Mouse (Mus musculus) heart, embryonic 12.5 days (tissue): ENCODE measurements around the gene Cygb. TPM values are rescaled to one million over a fixed set of nuclear protein-coding genes. Genes with fewer than 3 reads are reported as not detected.
A peak's percentile ranks its signal among the peaks of the same experiment; 100 is the strongest.
"Not testable (repeated sequence)": the region's sequence is repeated elsewhere in the genome, so short reads cannot be mapped to it uniquely, and the experiment has no call there.

ENCODE experiments used
- ATAC-seq: fragments of 200-750 bp; cut with Nextera tagmentation; 2 replicates; pipeline ENCODE4 v1.8.0; 2017; ENCODE audit warnings: moderate TSS enrichment, moderate library complexity; ENCODE audit not compliant: insufficient number of reproducible peaks, low FRiP score
- H3K27ac ChIP-seq: fragments of 300-500 bp; sonication (generic); 2 replicates; pipeline ENCODE4 v1.5.1; 2016; ENCODE audit warnings: mild to moderate bottlenecking, moderate library complexity; ENCODE audit not compliant: poor library complexity, severe bottlenecking
- H3K27me3 ChIP-seq: fragments of 300-500 bp; sonication (generic); replicated peaks from 2 replicates; pipeline ENCODE4 v1.6.1; 2016; ENCODE audit warnings: mild to moderate bottlenecking, moderate library complexity
- H3K36me3 ChIP-seq: fragments of 300-500 bp; sonication (generic); 2 replicates; pipeline ENCODE4 v1.6.1; 2016; ENCODE audit warnings: mild to moderate bottlenecking, moderate library complexity
- H3K4me1 ChIP-seq: fragments of 300-500 bp; sonication (generic); replicated peaks from 2 replicates; pipeline ENCODE4 v1.6.1; 2016; ENCODE audit warnings: mild to moderate bottlenecking
- H3K4me2 ChIP-seq: fragments of 300-500 bp; sonication (generic); 2 replicates; pipeline ENCODE4 v1.6.1; 2016; ENCODE audit warnings: mild to moderate bottlenecking, moderate library complexity
- H3K4me3 ChIP-seq: fragments of 300-500 bp; sonication (generic); 2 replicates; pipeline ENCODE4 v1.5.1; 2016; ENCODE audit warnings: mild to moderate bottlenecking
- H3K9ac ChIP-seq: fragments of 300-500 bp; sonication (generic); 2 replicates; pipeline ENCODE4 v1.6.1; 2016; ENCODE audit warnings: mild to moderate bottlenecking, moderate library complexity
- H3K9me3 ChIP-seq: fragments of 300-500 bp; sonication (generic); replicated peaks from 2 replicates; pipeline ENCODE4 v1.6.1; 2016; ENCODE audit warnings: mild to moderate bottlenecking, moderate library complexity
- whole genome bisulfite sequencing: fragments of 180-500 bp; shearing (Covaris S2); methylation state at CpG from one replicate; pipeline ENCODE4 v1.1.7; 2016; 5-methylcytosine and 5-hydroxymethylcytosine counted together
- polyA plus RNA-seq: library from polyadenylated mRNA; unstranded; fragments of >200 nt; fragmentation: Nextera tagmentation; extraction: Ambion mirVana; gene quantifications from 2 replicates; pipeline ENCODE4 v1.2.1, GENCODE M21; 2016

Cygb gene
- polyA plus RNA-seq, 1 experiment from 2014 or later = 1.4 TPM

DNA sequence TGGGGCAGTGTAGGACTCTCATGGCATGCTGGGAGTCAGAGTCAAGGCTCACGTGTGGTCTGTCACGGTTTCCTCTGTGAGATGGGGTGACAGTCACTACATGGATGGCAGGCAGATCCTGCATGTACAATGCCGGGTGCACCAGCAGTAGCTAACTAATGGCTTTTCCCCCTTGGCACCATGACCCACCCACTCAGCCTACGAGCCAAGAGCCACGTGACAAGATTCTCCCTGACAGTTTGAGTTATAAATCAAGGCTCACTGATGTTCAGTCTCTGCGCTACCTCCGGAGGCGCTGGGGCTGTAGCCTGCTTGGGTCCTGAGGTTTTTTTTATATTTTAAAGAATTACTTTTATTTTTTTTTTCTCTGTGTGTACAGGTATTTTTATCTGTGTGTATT lies 34.6 kb downstream of the Cygb start:
- Histone ChIP-seq H3K4me2 (peak overlapping the region; percentile 46; the same call in 1 of the 2 replicates), H3K27ac (no peak overlapping the region)
- 83% methylated on average over 8 of the region's 8 CpGs for WGBS

DNA sequence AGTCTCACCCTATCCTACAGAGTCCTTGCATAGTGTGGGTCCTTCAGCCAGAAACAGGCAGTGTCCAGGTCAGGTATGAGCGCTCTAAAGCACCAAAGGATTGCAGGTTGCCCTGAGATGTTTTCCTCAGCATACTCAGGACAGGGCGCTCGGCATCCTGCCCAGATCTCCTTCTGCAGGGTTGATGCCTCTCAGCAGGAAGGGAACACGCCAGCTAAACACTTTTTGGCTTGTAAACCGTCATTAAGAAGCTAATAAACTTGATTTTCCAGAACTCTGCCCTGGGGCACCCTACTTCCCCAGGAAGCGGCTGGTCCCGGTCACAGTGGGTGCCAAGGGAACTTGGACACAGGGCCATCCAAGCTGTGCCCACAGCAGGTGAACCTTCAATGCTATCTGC lies 35.0 kb downstream of the Cygb start:
- no peak overlapping the region for H3K9ac ChIP-seq
- H3K36me3 ChIP-seq = no peaks in the 10 kb centered on the region
- no peak overlapping the region for H3K4me2 ChIP-seq
- ATAC-seq = no peak
- H3K4me3 ChIP-seq = no peak overlapping the region
- no peak overlapping the region for H3K27ac ChIP-seq
- no peaks in the 10 kb centered on the region for H3K27me3 ChIP-seq
- H3K4me1 ChIP-seq = peaks cover 88% of the 10 kb centered on the region
- no peaks in the 10 kb centered on the region for H3K9me3 ChIP-seq
- WGBS = 86% methylated on average over 7 of the region's 7 CpGs

More for the DNA sequence above, 34.6 kb downstream of the Cygb start:
- Histone ChIP-seq H3K27me3 (no peaks in the 10 kb centered on the region), H3K9ac (no peak overlapping the region), H3K36me3 (no peaks in the 10 kb centered on the region), H3K9me3 (no peaks in the 10 kb centered on the region), H3K4me1 (peaks cover 88% of the 10 kb centered on the region), H3K4me3 (no peak overlapping the region)
- no peak for ATAC-seq

DNA sequence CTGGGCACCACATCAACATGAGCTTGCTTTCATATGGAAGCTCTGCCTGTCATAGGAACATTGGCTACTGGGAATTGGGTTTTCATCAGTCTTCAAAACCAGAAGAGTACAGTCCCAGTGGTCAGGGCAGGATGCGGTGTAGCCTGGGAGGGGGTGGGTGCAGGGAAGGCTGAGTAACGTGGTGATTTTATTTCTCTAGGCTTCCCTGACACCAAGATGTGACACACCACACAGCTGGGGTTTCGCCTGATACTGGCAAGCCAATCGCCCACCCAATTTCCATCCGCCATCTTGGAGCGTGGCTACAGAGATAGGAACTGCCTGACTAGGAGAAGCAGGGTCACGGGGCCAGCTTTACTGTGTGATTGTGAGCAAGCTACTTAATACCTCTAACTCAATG lies 35.4 kb downstream of the Cygb start:
- H3K27ac ChIP-seq = no peak overlapping the region
- no peak overlapping the region for H3K4me2 ChIP-seq
- WGBS = 82% methylated on average over 7 of the region's 7 CpGs
- no peaks in the 10 kb centered on the region for H3K27me3 ChIP-seq
- ATAC-seq = no peak
- H3K9ac ChIP-seq = no peak overlapping the region
- H3K36me3 ChIP-seq = no peaks in the 10 kb centered on the region
- H3K4me1 ChIP-seq = peaks cover 90% of the 10 kb centered on the region
- no peaks in the 10 kb centered on the region for H3K9me3 ChIP-seq
- no peak overlapping the region for H3K4me3 ChIP-seq

DNA sequence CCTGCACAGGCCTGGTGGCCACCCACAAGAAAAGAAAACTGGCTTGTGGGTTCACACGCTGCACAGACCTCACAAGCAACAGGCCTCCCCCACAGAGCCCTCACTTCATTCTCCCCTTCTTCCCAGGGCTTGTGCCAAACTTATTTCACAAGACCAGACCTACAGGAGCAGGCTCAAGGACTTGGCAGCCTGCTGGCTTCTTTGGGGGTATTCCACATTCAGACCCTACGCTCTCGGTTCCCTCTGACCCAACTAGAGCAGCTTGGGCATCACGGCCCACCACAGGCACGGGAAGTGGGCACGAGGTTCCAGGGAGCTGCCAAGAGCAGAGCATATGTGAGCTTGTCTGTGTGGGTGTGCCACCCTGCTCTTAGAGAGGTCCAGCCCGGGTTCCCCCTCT lies 36.5 kb downstream of the Cygb start:
- no peaks in the 10 kb centered on the region for H3K27me3 ChIP-seq
- no peaks in the 10 kb centered on the region for H3K36me3 ChIP-seq
- no peak overlapping the region for H3K4me3 ChIP-seq
- ATAC-seq = no peak
- no peaks in the 10 kb centered on the region for H3K9me3 ChIP-seq
- WGBS = 93% methylated on average over 7 of the region's 7 CpGs
- H3K4me1 ChIP-seq = peaks cover 80% of the 10 kb centered on the region
- no peak overlapping the region for H3K9ac ChIP-seq
- H3K27ac ChIP-seq = no peak overlapping the region
- no peak overlapping the region for H3K4me2 ChIP-seq

DNA sequence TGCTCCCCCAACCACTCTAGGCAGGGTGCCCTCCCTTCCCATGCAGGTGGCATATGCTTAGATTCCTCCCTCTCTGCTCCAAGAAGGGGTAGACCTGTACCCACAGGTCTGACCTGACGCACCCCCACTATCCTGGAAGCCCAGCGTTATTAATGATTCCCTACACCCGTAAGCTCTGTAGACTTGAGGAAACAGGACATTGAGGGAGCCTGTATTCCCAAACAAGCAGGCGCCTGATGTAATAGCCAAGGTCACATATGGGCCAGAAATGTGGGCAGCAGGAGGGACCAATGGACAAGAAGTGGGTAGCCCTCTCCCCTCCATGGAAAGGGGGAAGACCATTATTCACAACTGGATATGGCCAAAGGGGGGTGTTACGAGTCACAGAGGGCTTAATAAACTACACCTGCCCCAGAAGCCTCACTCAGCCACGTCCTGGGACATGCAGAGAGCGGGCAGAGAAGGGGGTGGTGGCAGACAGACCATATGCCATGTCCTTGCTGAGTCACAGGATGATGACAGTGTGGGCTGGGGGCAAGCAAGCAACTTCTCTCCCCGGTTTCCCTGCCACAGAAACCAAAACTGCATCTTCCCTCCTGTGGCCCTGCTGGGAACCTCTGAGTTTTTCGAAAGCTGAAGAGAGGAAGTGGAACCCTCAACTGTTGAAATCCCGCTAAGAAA lies 37.5 kb downstream of the Cygb start:
- Histone ChIP-seq H3K27ac (peak overlapping the region; percentile 65), H3K9me3 (no peaks in the 10 kb centered on the region), H3K4me3 (no peak overlapping the region), H3K4me2 (peak overlapping the region; percentile 45), H3K36me3 (no peaks in the 10 kb centered on the region), H3K4me1 (peaks cover 69% of the 10 kb centered on the region), H3K27me3 (no peaks in the 10 kb centered on the region), H3K9ac (no peak overlapping the region)
- ATAC-seq = no peak
- 74% methylated on average over 10 of the region's 10 CpGs for WGBS

DNA sequence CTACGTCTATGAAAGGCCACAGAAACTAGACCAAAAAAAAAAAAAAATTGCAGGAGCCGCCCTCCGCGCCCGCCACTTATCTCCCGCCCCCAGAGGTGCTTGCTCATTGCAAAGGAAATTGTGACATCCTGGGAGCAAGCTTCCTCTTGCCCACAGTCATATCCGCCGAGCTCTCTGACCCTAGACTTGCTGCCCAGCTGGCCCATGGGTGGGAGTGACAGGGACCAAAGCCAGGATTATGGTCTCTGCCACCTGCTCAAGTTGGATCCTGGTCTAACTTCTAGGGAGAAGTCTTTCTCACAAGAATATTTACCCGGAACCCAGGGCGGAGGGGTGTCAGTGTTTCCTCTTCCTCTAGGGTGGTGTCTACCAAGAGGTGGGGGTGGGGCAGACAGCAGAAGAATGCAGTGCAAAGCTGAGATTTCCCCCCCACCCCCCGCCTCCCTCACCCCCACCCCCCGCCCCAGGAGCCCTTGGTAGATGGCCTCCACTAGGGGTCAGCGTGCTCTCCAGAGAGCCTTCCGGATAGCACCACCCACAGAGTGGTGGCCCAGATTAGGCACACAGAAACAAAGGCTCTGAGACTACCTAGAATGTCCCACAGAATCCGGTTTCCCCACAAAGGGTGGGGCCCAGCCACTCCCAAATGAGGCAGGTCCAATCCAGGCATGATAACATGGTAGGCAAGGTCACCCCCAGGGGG lies 38.2 kb downstream of the Cygb start:
- ATAC-seq = peak; percentile 77
- Histone ChIP-seq H3K27me3 (no peaks in the 10 kb centered on the region), H3K4me3 (no peak overlapping the region), H3K9ac (no peak overlapping the region), H3K9me3 (no peaks in the 10 kb centered on the region), H3K27ac (peak overlapping the region; percentile 65), H3K36me3 (no peaks in the 10 kb centered on the region), H3K4me2 (peak overlapping the region; percentile 45), H3K4me1 (peaks cover 62% of the 10 kb centered on the region)
- WGBS = 31% methylated on average over 15 of the region's 15 CpGs

DNA sequence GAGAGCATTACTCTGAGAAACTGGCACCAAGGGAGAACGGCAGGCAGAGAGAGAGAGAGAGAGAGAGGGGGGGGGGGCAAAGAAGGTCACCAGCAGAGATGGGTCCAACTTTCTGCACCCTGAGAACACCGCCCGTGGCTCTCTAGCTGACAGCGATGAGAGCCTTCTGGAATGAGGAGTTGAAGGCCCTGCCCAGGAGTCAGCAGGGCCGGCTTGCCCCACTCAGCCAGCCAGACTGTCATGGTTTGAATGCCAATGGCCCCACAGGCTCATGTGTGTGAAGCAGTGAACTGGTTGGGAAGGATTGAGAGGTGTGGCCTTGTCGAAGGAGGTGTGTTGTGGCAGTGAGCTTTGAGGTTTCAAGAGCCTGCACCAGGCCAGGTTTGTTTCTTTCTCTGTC lies 40.9 kb downstream of the Cygb start:
- no peaks in the 10 kb centered on the region for H3K9me3 ChIP-seq
- H3K36me3 ChIP-seq = peaks cover 6% of the 10 kb centered on the region; the same call in 1 of the 2 replicates
- no peak overlapping the region for H3K9ac ChIP-seq
- H3K27me3 ChIP-seq = no peaks in the 10 kb centered on the region
- H3K4me2 ChIP-seq = no peak overlapping the region
- no peak overlapping the region for H3K27ac ChIP-seq
- 77% methylated on average over 6 of the region's 6 CpGs for WGBS
- peaks cover 56% of the 10 kb centered on the region for H3K4me1 ChIP-seq
- no peak overlapping the region for H3K4me3 ChIP-seq
- no peak for ATAC-seq

DNA sequence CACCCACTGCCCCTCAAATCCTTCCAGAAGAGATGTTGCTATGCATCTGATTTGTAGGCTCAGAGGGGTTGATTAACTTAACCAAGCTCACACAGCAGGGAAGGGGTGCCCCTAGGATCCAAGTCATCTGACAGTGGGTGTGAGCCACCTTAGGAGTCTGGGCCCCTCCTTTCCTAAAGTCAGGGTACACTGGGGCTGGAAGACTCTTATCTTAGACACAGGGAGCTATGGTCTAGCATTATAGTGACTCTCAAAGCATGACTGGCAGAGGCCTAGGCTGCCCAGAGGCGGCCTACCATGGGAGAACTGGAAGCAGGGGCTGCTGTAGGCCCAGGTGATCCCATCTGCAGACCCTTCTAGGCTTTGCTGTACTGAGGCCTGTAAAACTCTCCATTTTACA lies 41.6 kb downstream of the Cygb start:
- 93% methylated on average over 1 of the region's 1 CpGs for WGBS
- Histone ChIP-seq H3K36me3 (peaks cover 8% of the 10 kb centered on the region; the same call in 1 of the 2 replicates), H3K4me3 (no peak overlapping the region), H3K27ac (no peak overlapping the region), H3K9me3 (no peaks in the 10 kb centered on the region), H3K4me2 (no peak overlapping the region), H3K27me3 (no peaks in the 10 kb centered on the region), H3K9ac (no peak overlapping the region), H3K4me1 (peaks cover 50% of the 10 kb centered on the region)
- ATAC-seq = no peak

DNA sequence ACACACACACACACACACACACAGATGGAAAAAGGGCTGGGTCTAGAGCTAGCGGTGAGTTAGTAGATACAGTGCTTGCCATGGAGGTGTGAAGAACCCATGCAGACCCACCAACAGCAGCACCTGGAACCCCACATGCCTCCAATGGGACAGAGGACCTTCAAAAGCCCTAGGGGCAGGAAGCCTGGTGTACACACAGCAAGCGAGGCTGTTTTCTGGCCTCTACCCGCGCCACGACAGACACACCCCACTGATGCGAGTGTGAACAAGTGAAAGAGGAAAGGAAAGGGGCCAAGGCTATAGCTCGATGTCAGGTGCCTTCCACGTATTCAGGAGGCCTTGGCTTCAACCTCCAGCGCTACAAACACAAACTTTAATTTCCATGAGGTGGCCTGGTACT lies 42.2 kb downstream of the Cygb start:
- H3K9me3 ChIP-seq = no peaks in the 10 kb centered on the region
- no peak for ATAC-seq
- H3K36me3 ChIP-seq = peaks cover 11% of the 10 kb centered on the region; the same call in 1 of the 2 replicates
- H3K4me1 ChIP-seq = peaks cover 45% of the 10 kb centered on the region
- no peak overlapping the region for H3K27ac ChIP-seq
- WGBS = 91% methylated on average over 9 of the region's 9 CpGs
- no peak overlapping the region for H3K9ac ChIP-seq
- H3K4me2 ChIP-seq = no peak overlapping the region
- H3K4me3 ChIP-seq = no peak overlapping the region
- no peaks in the 10 kb centered on the region for H3K27me3 ChIP-seq

DNA sequence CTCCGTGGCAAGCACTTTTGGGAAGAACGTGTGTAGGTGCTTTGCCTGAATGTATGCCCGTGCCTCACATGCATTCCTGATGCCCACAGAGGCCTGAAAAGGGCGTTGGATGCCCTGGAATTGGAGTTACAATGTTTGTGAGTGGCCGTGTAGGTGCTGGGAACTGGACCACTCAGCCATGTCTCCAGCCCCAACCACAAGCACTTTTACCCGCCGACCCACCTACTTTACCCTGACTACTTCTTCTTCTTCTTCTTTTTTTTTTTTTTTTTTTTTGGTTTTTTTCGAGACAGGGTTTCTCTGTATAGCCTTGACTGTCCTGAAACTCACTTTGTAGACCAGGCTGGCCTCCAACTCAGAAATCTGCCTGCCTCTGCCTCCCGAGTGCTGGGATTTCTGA lies 42.9 kb downstream of the Cygb start:
- H3K27me3 ChIP-seq, H3K27ac ChIP-seq, H3K4me3 ChIP-seq, H3K4me2 ChIP-seq, ATAC-seq, H3K9me3 ChIP-seq, H3K9ac ChIP-seq: not testable (repeated sequence)
- WGBS = 90% methylated on average over 9 of the region's 9 CpGs
- peaks cover 12% of the 10 kb centered on the region; the same call in 1 of the 2 replicates for H3K36me3 ChIP-seq
- H3K4me1 ChIP-seq = peaks cover 38% of the 10 kb centered on the region

DNA sequence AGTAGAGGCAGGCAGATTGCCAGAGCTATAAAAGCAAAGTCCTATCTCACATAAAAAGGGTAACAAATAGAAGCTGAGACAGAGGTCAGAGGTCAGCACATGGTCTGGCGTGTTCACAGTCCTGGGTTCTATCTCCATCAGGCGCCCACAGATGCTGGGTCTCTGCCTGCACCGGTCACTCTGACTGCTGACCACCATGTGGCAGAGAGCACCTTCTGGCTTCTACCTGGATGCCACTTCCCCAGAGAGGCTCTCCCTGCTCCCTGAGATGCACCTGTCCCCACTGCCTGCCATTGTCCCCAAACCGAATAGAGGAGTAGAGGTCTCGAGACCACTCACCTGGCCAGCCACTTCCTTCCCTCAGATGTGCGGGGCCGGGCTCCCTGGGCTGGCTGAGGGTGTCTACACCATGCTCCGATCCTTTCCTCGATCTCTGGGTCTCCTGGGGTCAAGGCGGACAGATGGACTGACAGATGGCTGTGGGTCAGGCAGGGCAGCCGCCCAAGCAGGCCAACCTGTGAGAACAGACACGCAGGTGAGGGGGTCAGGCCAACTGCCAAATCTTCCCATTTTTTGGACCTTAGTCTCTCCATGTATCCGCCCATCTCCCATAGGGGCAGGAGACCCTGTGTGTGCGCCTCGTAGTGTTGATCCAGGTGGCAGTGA lies 44.0 kb downstream of the Cygb start:
- Histone ChIP-seq H3K36me3 (peaks cover 22% of the 10 kb centered on the region), H3K27ac (no peak overlapping the region), H3K9ac (no peak overlapping the region), H3K27me3 (no peaks in the 10 kb centered on the region), H3K9me3 (no peaks in the 10 kb centered on the region), H3K4me1 (peaks cover 28% of the 10 kb centered on the region), H3K4me3 (no peak overlapping the region), H3K4me2 (no peak overlapping the region)
- ATAC-seq = no peak
- 82% methylated on average over 15 of the region's 15 CpGs for WGBS
